Mouse (Mus musculus): ENCODE data around the gene Vipr2. TPM values are rescaled to one million over a fixed set of nuclear protein-coding genes. Genes with fewer than 3 reads are reported as not detected.

Vipr2 gene
- 0.68 and 4.1 TPM in 2 replicates for polyA plus RNA-seq (2012; rRNA removed; ENCODE audit: low replicate concordance)

DNA sequence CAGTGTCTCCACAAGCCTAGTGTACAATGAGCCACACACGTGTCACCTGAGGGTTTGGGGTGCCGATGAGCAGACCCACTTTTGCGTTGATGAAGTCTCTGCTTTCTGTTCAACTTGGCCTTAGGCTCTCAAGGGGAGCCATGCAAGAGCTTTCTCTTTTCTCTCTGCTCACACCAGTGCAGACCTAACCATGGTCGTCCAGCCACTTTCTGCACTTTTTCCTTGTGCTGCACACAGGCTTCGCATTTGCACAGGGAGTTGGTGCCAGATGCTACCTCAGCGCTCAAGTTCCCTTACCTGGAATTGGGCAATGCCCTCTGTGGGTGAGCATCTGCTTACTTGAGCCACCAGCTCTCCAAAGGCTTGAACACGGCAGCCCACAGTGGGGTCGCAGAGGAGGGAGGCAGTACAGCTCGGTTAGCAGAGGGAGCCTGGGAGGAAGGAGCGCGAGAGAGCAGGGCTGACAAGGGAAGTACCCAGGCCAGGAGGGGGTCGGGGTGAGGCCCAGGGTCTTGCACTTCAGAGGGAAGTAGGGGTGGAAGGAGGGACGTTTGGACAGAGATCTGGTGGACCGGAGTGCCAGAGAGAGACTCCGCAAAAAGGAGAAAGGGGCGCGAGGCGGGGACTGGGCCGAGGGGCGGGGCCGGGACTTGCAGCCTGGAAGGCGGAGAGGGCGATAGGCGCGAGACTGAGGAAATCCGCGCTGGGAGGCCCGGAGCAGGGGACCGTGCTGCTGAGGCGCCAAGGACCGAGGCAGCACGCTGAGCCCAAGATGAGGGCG, at the start of gene Vipr2:
TSS of gene Vipr2 (plus strand) at position 653 of the 781 bp plus-strand sequence.

DNA sequence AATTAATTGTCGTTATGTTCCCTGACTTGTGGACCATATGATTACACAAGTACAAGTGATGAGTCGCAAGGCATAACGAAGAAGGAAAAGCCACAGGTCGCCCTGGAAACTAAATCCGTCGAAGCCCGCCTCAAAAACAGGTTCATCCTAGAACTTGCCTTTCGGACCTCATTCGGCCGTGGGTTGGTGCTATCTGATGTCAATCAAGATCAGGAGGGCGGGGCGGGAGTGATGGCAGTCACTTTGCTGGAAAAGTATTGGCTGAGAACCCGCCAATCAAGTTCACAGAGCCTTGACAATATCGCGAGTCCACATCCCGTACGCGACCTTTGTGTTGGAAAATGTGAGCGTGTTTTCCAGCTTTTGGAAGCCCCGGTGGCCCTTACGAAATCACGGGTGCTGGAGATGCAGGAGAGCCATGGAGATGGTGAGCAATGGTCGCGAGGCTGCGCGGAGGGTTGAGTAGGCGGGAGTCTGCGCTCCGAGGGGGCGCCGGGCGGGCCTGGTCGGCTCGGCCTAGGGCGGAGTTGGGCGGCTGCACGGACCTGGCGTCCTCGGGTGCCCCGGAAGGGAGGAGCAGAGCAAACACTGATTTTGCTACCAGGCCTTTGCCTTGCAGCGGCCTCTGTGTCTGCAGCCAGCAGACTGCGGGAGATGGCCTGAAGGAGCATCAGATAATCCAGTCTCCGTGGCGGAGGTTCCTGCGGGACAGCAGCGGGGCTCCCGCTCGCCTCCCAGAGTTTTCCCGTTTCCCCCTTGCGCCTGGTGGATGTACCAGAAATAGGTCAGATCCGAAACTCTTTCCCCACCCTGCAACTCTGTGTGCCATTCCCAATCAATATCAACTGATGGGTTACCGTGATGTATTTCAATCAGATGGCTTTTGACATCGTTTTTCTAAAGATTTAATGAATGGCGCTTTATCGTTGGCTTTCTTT, 29.8 kb upstream of the Vipr2 start, which contains the start of gene Zfp386:
TSS of gene Zfp386 (plus strand) at position 285 of the 938 bp plus-strand sequence.

Other genes with a start within 250 kb of the Vipr2 start
- gene Zfp386, start 30.0 kb upstream of the Vipr2 start, polyA plus RNA-seq (2012; rRNA removed; ENCODE audit: low replicate concordance) = 0.51 and 1.2 TPM in 2 replicates
- 0.39 and 0.77 TPM in 2 replicates for gene Wdr60, start 185.3 kb downstream of the Vipr2 start, polyA plus RNA-seq (2012; rRNA removed; ENCODE audit: low replicate concordance)
- gene Gm11027, start 197.7 kb downstream of the Vipr2 start, polyA plus RNA-seq (2012; rRNA removed; ENCODE audit: low replicate concordance) = not detected in 2 replicates
- gene Esyt2, start 203.5 kb downstream of the Vipr2 start, polyA plus RNA-seq (2012; rRNA removed; ENCODE audit: low replicate concordance) = 5.7 and 6.8 TPM in 2 replicates

Data from duodenum, adult 2 months (tissue).